Mouse (Mus musculus): ENCODE measurements around the gene Washc4. TPM values are rescaled to one million over a fixed set of nuclear protein-coding genes. Genes with fewer than 3 reads are reported as not detected.

Gene Washc4
- total RNA-seq (2023), result 10 to 100 TPM; 25.4 to 29.2 TPM

GRCm38 (mm10) chr10:83543439-83544102, at the start of gene Washc4:
Gene Washc4, plus strand, starts transcription at chr10:83543752.

GRCm38 (mm10) chr10:83533910-83534283, 9.7 kb upstream of the Washc4 start, which contains the start of gene Aldh1l2:
Gene Aldh1l2, minus strand, starts transcription at chr10:83534140.

Other genes starting within 250 kb of the Washc4 start
- gene Slc41a2, start 205.9 kb upstream of the Washc4 start, total RNA-seq (2023), result under 1 TPM; 0.86 to 0.98 TPM
- under 1 TPM; 0.44 to 0.56 TPM for gene D10Wsu102e, start 183.5 kb upstream of the Washc4 start, total RNA-seq (2023)
- under 1 TPM in 1 of 2 experiments, not detected in 1; 0.07 TPM for gene Aldh1l2, start 9.6 kb upstream of the Washc4 start, total RNA-seq (2023)
- gene Appl2, start 105.0 kb downstream of the Washc4 start, total RNA-seq (2023), result 10 to 100 TPM; 13.5 to 16.7 TPM
- gene 1500009L16Rik, start 179.1 kb downstream of the Washc4 start, total RNA-seq (2023), result under 1 TPM in 1 of 2 experiments, not detected in 1; 0.49 TPM

All from neutrophil, adult 59 days (primary cell).